Mouse (Mus musculus) kidney, adult 2 months (tissue): ENCODE measurements at regions not wholly inside any gene's neighbourhood (a gene's known extent, or its start where the extent isn't known, plus 50 kb on each side); places are given as distances from the start of the nearest gene placed in this dataset.

Experiments used
- CTCF ChIP-seq: fragments of 200-500 bp; conservative IDR thresholded peaks from 2 replicates; pipeline ENCODE4 v1.5.1; 2011; ENCODE audit warnings: low read depth, mild to moderate bottlenecking, control low read depth, low read length, moderate library complexity, mixed read lengths; ENCODE audit not compliant: insufficient read depth, insufficient read length
- POLR2A ChIP-seq: fragments of 200-500 bp; IDR thresholded peaks from one replicate; pipeline ENCODE4 v1.6.1; 2011; ENCODE audit warnings: low read depth, low read length, control low read depth

DNA sequence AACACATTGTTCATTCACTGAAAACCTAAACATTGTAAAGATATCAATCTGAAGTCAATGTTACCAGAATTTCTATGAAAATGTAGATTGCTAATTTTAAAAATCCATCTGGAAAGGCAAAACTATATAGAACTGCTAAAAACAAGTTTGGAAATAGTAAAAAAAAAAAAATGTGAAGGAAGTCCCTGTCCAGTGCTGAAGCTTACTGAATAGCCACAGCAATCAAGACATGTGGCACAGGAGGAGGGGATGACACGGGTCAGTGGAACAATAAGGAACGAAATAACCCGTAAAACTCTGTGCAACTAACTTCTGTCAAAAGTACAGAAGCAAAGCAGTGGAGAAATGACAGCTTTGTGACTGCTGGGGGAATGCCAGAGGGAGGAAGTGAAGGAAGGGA, 121.9 kb downstream of the Tas2r134 start:
- TF ChIP-seq CTCF: no peak
- TF ChIP-seq POLR2A: no peak
